Mouse (Mus musculus) heart, adult 8-10 months (tissue): ENCODE measurements around the gene Zfp354b. TPM values are rescaled to one million over a fixed set of nuclear protein-coding genes. Genes with fewer than 3 reads are reported as not detected.
A peak's percentile ranks its signal among the peaks of the same experiment; 100 is the strongest.

ENCODE experiments used
- DNase-seq: peaks from one replicate; pipeline ENCODE4 v3.0.0; 2022; ENCODE audit warnings: low spot score
- total RNA-seq, 4 experiments: library from RNA; stranded (reverse); gene quantifications; 2 replicates each; pipeline ENCODE4 v1.2.4; 2022

Zfp354b gene
- 1 to 10 TPM; 1.2 to 2.1 (median 1.7) TPM for total RNA-seq

DNA sequence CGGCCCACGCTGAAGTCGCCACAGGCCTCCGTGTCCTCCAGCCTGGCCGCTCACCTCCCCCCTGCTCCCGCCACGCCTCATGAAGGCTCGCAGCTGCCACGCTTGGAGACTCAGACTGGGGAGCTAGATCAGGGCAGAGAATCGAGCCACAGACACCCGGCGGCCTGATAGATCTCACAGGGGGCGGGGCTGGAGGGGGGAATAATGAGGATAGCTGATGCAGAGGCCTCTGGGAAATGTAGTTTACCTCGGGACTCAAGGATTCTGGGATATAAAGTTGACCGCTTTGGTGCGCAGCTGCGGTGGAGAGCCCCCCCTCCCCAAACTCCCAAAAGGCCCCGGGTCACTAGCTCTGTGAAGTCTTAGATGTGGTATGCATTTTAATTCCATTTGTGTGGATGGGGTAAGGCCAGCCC lies at the start of gene Zfp354b:
TSS of gene Zfp354b (minus strand) at position 183 of the 416 bp plus-strand sequence.
- DNase-seq = peak; percentile 83

DNA sequence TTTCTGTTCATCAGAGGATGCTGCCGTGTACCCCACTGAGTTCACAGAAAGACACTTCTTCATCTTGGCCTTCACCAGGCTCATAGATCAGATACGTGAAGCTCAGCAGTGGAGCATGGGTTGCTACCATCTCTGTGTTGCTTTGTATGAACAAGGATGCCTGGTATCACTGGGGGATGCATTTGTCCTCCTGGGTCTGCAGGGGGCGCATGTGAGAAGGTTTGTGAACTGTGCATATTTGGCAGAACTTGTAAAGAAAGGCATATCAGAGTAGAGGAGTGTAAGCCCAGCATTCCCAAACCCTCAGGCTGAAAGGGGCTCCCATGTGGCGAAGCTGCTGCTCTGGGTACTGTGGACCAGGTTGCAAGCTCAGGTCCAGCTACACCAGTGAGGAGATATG lies 45.8 kb upstream of the Zfp354b start:
- DNase-seq = no peak

DNA sequence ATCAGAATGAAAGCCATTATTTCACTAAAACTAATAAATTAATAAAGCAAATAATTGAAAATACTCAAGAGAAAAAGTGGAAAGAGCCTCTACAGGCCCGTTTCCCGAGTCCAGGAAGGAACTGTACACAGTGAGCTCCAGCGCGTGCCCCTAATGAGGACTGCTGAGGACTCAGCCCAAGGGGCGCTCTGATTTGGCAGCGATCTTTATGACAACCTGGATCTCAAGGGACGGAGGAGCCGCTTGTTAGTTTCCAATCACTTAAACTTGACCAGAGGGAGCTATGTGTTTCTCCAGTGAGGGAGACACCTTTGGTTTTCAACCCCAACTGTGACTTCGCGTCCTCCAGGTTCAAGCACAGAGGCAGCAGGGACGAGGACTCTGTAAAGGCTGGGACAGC lies 34.8 kb upstream of the Zfp354b start, which contains the start of gene Olfr1378:
TSS of gene Olfr1378 (plus strand) at position 301 of the 400 bp plus-strand sequence.
- DNase-seq = no peak

DNA sequence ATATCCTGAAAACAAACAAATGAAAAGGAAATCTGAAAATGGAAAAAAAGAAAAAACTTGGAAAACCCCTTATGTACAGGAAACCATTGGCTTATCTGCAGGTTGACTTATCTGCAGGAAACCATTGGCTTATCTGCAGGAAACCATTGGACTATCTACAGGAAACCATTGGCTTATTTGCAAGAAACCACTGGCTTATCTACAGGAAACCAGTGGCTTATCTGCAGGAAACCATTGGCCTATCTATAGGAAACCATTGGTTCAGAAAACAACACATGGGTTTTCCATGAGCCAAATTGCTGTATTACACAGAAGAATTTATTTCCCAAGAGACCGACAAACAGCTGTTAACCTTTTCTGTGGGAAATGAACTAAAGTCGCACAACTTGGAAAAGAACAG lies 33.5 kb upstream of the Zfp354b start:
- DNase-seq = peak; percentile 57

DNA sequence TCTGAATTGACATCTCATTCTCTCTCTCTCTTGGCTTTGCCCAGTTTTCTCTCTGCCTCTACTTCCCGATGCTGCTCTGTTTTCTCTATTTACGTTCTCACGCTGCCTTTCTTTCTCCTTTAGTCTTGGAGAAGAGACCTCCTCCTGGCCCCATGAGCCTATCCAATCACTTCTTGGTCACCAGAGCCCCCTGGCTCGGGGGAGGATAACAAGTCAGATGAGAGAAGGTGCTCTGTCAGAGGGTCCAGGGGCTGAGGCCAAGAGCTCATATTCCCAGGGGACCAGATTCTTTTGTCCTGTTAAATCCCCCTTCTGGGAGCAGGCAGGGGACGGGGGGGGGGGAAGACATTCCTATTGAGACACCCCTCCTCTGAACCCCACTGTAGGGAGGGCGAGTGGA lies 22.2 kb upstream of the Zfp354b start, which contains the start of gene Prop1:
TSS of gene Prop1 (minus strand) at position 101 of the 400 bp plus-strand sequence.
- DNase-seq = no peak

DNA sequence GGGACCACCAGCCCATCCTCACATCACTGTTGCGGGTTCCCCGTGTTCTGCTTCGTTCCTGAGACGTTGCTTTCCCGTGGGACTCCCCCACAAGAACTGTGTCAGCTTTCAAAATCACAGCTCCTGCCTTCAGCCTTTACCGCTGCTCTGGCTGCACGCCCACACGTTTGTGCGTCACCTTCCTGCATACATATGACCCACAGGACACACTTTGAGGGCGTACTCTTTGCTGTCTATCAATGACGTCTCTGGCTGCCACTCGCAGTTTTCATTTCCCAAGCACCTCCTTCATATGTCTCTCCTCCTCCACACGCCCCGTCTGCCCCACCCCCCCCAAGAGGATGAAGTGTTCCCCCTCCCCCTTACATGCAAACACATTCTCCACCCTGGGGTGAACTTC lies 20.9 kb upstream of the Zfp354b start:
- no peak for DNase-seq

DNA sequence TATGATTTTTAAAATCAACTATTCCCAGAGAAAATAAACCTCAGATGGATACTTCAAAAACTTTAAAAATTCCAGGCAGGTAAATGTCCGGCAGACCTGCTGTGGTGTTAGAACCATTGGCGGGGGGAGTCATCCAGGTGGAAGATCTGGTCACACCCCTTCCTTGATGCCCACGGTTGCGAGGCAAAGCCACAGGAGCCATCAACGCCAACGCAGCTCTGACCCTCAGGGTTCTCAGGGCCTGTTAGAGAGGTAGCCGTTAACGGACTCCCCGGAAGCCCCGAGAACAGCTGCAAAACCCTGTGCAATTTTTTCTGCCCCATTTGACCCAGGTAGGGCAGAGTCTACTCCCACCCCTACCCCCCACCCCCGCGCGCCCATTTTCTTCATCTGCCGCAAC lies 12.1 kb upstream of the Zfp354b start, which contains the start of gene 4933414I15Rik:
TSS of gene 4933414I15Rik (minus strand) at position 260 of the 400 bp plus-strand sequence.
- DNase-seq = no peak

DNA sequence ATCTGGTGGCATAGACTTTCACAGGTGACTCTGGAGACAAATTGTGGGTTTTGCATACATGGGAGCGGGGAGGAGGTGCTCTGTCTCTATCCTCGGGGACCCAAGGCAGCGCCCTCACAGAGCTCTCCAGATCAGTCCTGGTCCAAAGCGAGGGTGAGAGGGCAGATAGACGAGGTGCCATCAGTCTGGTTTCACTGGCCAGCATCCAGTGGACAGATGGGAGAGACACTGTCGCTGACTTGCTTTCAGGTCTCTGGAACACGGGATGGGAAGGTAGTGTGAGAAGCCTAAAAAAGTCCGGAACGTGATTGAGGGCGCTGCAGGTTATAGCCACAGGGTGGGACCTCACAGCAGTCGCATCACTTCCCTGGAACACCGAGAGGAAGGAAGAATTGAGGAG lies 11.0 kb upstream of the Zfp354b start:
- DNase-seq = no peak

DNA sequence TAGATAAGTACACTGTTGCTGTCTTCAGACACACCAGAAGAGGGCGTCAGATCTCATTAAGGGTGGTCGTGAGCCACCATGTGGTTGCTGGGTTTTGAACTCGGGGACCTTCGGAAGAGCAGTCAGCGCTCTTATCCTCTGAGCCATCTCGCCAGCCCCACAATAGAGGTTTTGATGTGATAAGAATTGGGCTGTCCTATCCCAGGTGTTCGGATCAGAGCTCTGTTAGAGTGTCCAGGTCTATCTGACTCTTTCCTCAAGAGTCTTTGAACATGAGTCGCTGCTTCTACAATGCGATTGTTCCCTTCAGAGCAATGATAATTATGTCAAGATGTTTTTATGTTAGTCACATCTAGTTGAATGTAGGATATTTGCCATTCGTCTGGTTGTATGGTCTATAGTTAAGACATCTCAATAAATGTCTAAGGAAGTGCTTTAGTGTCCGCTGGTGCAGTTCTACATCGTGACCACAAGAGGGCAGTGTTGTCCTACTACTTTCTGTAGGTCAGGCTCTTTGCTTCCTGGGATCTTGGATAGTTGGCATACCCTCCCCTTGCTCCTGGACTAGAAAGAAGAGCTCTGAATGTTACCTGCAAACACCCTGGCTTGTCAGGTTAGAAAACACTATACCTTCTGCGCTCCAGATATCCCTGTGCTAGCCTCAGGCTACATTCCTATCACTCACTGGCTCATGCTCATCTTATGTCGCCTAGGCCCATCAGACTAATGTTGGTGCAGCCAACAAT lies 8.4 kb upstream of the Zfp354b start:
- DNase-seq = peak; percentile 32

DNA sequence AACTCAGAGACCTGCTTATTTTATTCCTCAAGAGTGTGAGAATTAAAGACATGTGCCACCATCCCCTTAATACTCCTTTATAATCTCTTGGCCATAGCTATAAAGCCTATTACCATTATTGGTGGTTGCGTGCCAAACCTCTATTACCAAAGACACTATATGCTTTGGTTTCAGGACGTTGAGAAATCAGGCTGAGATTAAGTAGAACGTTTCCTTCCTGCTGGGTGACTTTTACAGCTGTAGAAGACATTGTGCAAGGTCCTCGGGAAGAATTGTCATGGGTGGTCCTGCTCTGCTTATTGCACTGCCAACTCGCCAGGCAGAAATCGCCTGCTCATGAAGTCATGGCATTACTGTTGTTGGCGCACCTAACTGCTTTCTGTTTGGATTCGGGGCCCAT lies 7.0 kb upstream of the Zfp354b start:
- no peak for DNase-seq

DNA sequence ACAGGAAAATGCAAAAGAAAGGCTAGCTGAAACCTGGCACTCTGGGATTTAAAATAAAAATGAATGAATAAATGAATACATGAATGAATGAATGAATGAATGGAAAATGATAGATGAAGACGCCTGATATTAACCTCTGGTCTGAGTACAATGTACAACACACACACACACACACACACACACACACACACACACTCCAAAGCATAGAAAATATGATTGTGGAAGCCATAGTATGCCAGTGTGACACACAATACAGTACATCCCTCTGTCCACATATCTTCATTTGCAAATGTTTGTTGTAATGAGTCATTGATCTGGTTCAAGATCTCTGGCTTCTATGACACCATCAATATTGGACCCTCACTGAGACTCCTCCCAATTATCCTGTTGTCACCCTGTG lies 607 bp upstream of the Zfp354b start:
- DNase-seq = no peak

DNA sequence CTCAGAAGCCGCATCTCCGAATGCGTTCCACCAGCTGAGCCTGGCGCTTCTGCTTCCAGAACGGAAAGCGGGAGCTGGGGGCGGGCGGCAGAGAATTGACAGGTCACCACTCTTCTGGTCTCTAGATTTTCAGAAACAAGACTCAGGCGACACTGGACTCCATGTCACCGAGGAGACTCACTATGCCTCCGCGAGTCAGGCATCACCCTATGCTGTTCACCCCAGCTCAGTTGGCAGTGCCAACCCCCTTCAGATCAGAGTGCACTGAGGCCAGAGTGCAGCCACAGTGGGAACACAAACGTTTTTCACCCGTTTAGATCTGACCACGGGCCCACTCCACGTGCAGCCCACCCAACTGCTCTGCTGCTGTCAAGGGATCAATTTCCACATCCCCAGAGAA lies 412 bp downstream of the Zfp354b start:
- no peak for DNase-seq

DNA sequence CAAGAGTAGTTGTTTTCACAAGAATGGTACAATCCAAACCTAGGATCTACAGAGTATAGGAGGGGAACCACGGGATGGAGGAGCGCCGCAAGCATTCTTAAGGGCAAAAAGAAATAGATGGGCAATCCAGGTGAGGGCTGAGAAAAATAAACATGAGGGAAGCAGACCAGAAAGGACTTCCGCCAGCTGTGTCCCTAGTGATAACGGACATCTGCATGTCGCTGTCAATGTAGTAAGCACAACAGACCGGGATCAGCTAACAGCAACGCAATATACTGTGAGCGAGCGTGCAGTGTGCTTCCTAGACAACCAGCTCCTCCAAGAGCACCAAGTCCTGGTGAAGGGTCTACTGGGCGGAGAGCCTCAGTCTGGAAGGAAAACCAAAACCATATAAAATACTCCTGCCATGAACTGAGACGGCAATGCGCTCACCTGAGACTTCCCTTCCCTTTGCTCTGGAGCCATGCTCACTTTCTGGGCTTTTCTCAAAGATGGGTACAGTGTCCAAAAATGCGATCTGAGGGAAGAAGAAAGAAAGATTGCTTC lies 891 bp downstream of the Zfp354b start:
- no peak for DNase-seq

DNA sequence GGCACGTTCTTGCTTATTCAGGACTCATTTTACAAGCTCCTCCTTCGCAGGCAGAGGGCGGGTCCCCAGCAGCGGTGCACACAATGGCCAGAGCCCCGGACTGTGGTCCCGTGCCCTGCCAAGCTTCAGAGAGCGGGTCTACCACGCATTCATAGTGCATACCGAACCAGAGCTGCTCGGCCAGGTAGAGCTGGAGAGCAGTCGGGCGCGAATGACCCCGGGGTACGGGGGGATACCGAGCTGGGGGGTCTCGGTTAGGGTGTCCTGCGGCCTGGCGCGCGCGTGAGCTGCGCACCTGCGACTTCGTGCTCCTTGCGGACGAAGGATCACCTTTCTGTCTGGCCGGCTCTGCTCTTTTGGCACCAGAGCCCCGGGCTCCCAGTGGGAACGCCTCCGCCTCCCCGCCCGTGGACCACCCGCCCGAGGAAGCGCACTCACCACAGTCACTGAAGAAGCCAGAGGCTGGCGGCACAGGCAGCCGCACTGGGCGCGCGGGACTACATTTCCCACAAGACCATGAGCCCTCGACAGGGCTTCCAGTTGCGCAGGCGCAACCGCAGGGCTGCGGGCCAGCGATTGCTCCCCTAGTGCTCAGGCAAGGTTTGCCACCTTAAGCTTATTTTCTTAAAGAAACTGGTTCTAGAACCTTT lies 15.6 kb downstream of the Zfp354b start, which contains the start of gene Zfp2:
TSS of gene Zfp2 (minus strand) at position 495 of the 650 bp plus-strand sequence.
- DNase-seq = peak; percentile 88

DNA sequence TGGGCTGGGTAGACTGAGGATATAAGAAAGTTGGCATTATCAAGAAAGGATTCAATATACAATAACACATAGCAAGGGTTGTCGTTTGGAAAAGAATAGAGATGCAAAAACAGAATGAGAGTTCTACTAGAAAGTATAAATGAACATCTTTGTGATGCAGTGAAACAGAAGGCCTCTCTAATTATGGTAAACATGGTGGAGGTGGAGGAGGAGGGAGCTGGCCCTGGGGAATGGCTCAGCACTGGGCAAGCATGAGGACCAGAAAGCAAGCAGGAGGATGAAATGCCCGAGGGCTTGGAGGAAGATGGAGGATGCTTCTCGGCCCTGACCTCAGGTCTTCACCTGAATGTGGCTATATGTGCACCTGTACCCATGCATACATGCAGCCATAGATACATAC lies 17.0 kb downstream of the Zfp354b start:
- no peak for DNase-seq

DNA sequence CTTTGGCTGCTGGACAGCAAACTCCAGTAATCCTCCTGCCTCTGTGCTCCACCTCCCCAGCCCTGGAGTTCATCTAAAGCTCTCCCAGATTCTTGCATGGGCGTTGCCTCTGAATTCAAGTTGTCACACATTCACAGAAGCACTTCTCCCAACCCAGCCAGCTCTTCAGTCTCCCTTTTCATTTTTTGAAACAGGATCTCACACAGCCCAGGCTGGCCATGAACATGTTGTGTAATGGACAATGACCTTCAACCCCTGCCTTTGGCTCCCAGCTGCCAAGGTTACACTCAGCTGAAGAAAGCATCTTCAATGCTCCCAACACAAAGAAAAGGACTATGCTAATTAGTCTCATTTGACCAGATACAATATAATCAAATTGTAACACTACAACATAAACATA lies 18.1 kb downstream of the Zfp354b start:
- no peak for DNase-seq

DNA sequence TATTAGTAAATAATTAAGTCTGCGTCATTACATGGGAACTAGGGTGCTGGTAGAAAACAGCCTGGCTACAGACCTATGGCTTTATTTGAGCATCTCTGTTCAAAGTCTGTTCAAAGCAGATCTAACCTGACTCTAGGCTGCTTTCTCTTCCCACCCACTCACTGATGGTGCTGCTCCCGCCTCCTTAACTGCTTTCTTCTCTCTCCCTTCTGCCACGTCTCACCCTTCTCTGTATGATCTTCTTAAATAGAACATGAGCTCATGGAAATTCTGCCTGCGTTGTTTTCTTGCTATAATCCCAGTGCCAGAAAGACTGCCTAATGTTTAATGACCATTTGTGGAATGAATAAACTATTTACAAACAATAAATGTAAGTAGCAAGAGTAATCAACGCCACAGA lies 23.3 kb downstream of the Zfp354b start:
- no peak for DNase-seq

DNA sequence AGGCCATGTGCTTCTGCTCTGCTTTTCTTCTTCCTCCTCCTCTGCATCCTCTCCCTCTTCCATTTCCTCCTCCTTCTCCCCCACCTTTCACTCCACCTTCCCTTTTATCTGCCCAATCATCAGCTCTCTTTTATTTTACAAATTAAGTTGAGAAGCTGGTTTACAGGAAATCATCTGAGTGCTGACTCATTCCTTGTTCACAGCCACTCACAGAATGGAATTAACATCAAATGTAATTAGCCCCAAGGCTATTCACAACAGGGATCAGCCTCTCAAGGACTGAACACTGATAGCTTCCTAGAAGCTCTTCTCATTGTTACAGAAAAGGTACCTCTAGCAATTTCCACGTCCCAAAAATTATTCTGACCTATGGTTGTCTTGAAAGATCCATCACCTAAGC lies 34.1 kb downstream of the Zfp354b start:
- DNase-seq = no peak

DNA sequence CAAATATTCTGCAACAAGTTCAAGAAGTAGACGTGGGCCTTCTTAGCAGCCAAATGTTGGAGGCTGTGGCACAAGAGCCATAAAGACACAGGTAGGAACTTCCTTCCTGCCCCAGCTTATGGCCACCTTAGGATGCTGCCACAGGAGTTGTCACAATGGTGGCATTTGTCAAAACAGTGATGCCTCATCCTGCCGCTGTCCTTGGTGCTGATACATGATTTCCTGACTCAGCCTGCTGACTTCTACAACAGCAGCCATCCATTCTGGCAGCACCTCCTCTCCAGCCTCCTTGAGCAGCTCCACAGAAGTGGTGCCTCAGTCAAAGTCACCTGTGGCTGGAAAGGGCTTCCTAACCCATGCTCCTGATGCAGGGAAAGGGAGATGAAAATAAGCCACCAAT lies 39.0 kb downstream of the Zfp354b start:
- no peak for DNase-seq

DNA sequence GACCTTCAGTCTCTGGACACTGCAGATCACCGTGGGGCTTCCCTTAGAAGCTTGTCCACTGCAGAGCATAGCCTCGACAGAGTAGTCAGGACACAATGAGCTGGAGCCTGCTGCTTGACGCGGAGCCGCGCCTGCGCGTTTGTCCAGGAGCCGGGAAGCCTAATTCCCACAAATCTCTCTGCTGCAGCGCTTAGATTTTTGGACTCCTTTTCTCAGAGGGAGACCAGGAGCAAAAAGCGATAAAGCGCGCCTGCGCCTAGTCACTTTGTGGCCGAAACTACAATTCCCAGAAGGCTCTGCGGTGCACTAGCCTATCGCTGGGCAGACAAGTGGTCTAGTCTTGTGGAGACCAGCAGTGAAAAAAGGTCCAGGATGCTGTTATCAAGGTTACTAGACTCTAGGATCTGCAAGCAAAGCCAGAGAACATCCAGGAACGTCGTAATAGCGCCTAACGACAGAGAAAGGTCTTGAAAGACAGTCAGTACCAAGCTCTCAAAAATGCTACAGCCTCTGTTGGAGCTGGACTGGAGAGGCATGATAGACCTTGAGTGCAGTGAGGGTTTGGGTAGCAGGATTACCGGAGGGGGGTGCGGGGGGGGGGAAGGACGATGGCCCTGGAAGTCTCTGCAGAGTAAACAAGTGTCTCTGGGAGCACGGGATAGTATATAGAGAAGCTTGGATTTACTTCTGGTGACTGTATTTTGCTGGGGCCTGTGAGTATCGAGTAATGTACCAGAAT lies 43.9 kb downstream of the Zfp354b start, which contains the start of gene Zfp454:
TSS of gene Zfp454 (minus strand) at position 262 of the 739 bp plus-strand sequence.
- DNase-seq = peak; percentile 90

DNA sequence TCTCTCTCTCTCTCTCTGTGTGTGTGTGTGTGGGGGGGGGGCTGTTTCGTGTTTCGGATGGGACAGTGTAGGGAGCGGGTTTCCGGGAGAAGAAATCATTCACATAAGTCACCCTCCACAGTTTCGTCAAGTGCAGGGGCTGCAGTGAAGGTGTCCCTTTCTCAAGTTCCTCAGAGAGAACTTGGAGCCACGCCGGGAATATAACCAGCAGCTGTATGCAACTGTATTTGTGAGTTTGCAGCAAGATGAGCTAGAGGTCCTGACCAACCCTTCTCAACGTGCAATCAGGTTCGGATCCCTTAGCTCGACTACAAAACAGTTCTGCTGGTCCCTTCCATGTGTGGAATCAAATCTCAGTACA lies 44.5 kb downstream of the Zfp354b start:
- no peak for DNase-seq
